Mouse (Mus musculus): ENCODE measurements at regions not wholly inside any gene's neighbourhood (a gene's known extent, or its start where the extent isn't known, plus 50 kb on each side); places are given as distances from the start of the nearest gene placed in this dataset.

GRCm38 (mm10) chr1:193623571-193623970, 253.5 kb upstream of the Camk1g start:
- no peak for DNase-seq

- DNase-seq, result no peak
Observed at GRCm38 (mm10) chr1:193618250-193618649, 248.2 kb upstream of the Camk1g start.

- DNase-seq, result no peak
Observed at GRCm38 (mm10) chr1:193610471-193610870, 240.4 kb upstream of the Camk1g start.

- DNase-seq, result no peak
Observed at GRCm38 (mm10) chr1:193599895-193600294, 229.8 kb upstream of the Camk1g start.

- DNase-seq, result no peak
Observed at GRCm38 (mm10) chr1:193599163-193599562, 229.1 kb upstream of the Camk1g start.

- DNase-seq, result no peak
Observed at GRCm38 (mm10) chr1:193590301-193590829, 220.3 kb upstream of the Camk1g start.

GRCm38 (mm10) chr1:193588477-193589464, 218.7 kb upstream of the Camk1g start:
- peak; percentile 26 for DNase-seq

- DNase-seq, result no peak
Observed at GRCm38 (mm10) chr1:193587317-193587716, 217.2 kb upstream of the Camk1g start.

GRCm38 (mm10) chr1:193586896-193587295, 216.8 kb upstream of the Camk1g start:
- no peak for DNase-seq

- DNase-seq, result no peak
Observed at GRCm38 (mm10) chr1:193583791-193584190, 213.7 kb upstream of the Camk1g start.

GRCm38 (mm10) chr1:193580393-193580792, 210.3 kb upstream of the Camk1g start:
- DNase-seq, result no peak

GRCm38 (mm10) chr1:193579671-193580070, 209.6 kb upstream of the Camk1g start:
- DNase-seq, result no peak

GRCm38 (mm10) chr1:193578661-193579175, 208.6 kb upstream of the Camk1g start:
- no peak for DNase-seq

- no peak for DNase-seq
Observed at GRCm38 (mm10) chr1:193577821-193578220, 207.7 kb upstream of the Camk1g start.

GRCm38 (mm10) chr1:193575986-193576713, 206.1 kb upstream of the Camk1g start:
- DNase-seq, result peak; percentile 74

GRCm38 (mm10) chr1:193572827-193573226, 202.7 kb upstream of the Camk1g start:
- DNase-seq, result no peak

GRCm38 (mm10) chr1:193572411-193572810, 202.3 kb upstream of the Camk1g start:
- no peak for DNase-seq

GRCm38 (mm10) chr1:193571088-193571487, 201.0 kb upstream of the Camk1g start:
- no peak for DNase-seq

GRCm38 (mm10) chr1:193568586-193569174, 198.6 kb upstream of the Camk1g start:
- no peak for DNase-seq

GRCm38 (mm10) chr1:193567217-193567616, 197.1 kb upstream of the Camk1g start:
- DNase-seq, result no peak

- DNase-seq, result no peak
Observed at GRCm38 (mm10) chr1:193564225-193564624, 194.1 kb upstream of the Camk1g start.

GRCm38 (mm10) chr1:193562242-193562641, 192.1 kb upstream of the Camk1g start:
- DNase-seq, result no peak

- no peak for DNase-seq
Observed at GRCm38 (mm10) chr1:193558122-193558521, 188.0 kb upstream of the Camk1g start.

Measured in cerebellum, adult 9-11 months (tissue).